Mouse (Mus musculus) right cerebral cortex, postnatal 25 days (tissue): Measurements from ENCODE around the gene Bst2.

Source experiments
- DNase-seq: peaks from one replicate; pipeline ENCODE4 v3.0.0; 2022

Bst2 gene

GRCm38 (mm10) chr8:71516786-71517185, 20.5 kb downstream of the Bst2 start:
- no peak for DNase-seq

GRCm38 (mm10) chr8:71515043-71515442, 22.2 kb downstream of the Bst2 start:
- no peak for DNase-seq

- DNase-seq: no peak
Observed at GRCm38 (mm10) chr8:71513018-71513754, 24.1 kb downstream of the Bst2 start.

GRCm38 (mm10) chr8:71511644-71512043, 25.6 kb downstream of the Bst2 start, which contains the start of gene Plvap:
Gene Plvap, minus strand, starts transcription at chr8:71511752.
- no peak for DNase-seq

- DNase-seq: no peak
Observed at GRCm38 (mm10) chr8:71509316-71509715, 27.9 kb downstream of the Bst2 start.

GRCm38 (mm10) chr8:71507589-71508104, 29.6 kb downstream of the Bst2 start:
- DNase-seq: peak; percentile 86

- DNase-seq: no peak
Observed at GRCm38 (mm10) chr8:71505979-71506378, 31.3 kb downstream of the Bst2 start.

GRCm38 (mm10) chr8:71505326-71505725, 31.9 kb downstream of the Bst2 start:
- DNase-seq: no peak

GRCm38 (mm10) chr8:71504349-71504748, 32.9 kb downstream of the Bst2 start:
- no peak for DNase-seq

GRCm38 (mm10) chr8:71498816-71499690, 38.2 kb downstream of the Bst2 start:
- DNase-seq: no peak

- no peak for DNase-seq
Observed at GRCm38 (mm10) chr8:71497881-71498501, 39.3 kb downstream of the Bst2 start.

- DNase-seq: no peak
Observed at GRCm38 (mm10) chr8:71497077-71497645, 40.1 kb downstream of the Bst2 start.

- no peak for DNase-seq
Observed at GRCm38 (mm10) chr8:71496481-71496880, 40.8 kb downstream of the Bst2 start.

- DNase-seq: no peak
Observed at GRCm38 (mm10) chr8:71495811-71496210, 41.4 kb downstream of the Bst2 start.

- DNase-seq: peak; percentile 77
Observed at GRCm38 (mm10) chr8:71495039-71495438, 42.2 kb downstream of the Bst2 start.

GRCm38 (mm10) chr8:71488454-71488853, 48.8 kb downstream of the Bst2 start:
- peak; percentile 82 for DNase-seq

- DNase-seq: peak; percentile 84
Observed at GRCm38 (mm10) chr8:71487691-71488445, 49.4 kb downstream of the Bst2 start, which contains the start of gene Gtpbp3. Gene Gtpbp3, plus strand, starts transcription at chr8:71488103.

GRCm38 (mm10) chr8:71486136-71486529, 51.1 kb downstream of the Bst2 start:
- DNase-seq: no peak

- DNase-seq: peak; percentile 90
Observed at GRCm38 (mm10) chr8:71485142-71486135, 51.8 kb downstream of the Bst2 start, which contains the start of gene Ano8. Gene Ano8, minus strand, starts transcription at chr8:71485963.

GRCm38 (mm10) chr8:71484736-71485135, 52.5 kb downstream of the Bst2 start:
- no peak for DNase-seq
